Mouse (Mus musculus) hindbrain, embryonic 16.5 days (tissue): ENCODE data around the gene AC131692.1. TPM values are rescaled to one million over a fixed set of nuclear protein-coding genes. Genes with fewer than 3 reads are reported as not detected.
"Not testable (repeated sequence)": the region's sequence is repeated elsewhere in the genome, so short reads cannot be mapped to it uniquely, and the experiment has no call there.

Experiments
- ATAC-seq: fragments of 200-750 bp; cut with Nextera tagmentation; 2 replicates; pipeline ENCODE4 v1.8.0; 2017; ENCODE audit warnings: moderate TSS enrichment, moderate library complexity
- H3K27ac ChIP-seq: fragments of 300-500 bp; sonication (generic); 2 replicates; pipeline ENCODE4 v1.5.1; 2014; ENCODE audit warnings: low read depth, mild to moderate bottlenecking, control low read depth, low read length, moderate library complexity
- H3K27me3 ChIP-seq: fragments of 300-500 bp; sonication (generic); replicated peaks from 2 replicates; pipeline ENCODE4 v1.6.1; 2014; ENCODE audit warnings: low read length; ENCODE audit not compliant: control insufficient read depth, insufficient read depth
- H3K36me3 ChIP-seq: fragments of 300-500 bp; sonication (generic); 2 replicates; pipeline ENCODE4 v1.6.1; 2014; ENCODE audit warnings: mild to moderate bottlenecking, low read length, moderate library complexity, mixed read lengths; ENCODE audit not compliant: control insufficient read depth, insufficient read depth
- H3K4me1 ChIP-seq: fragments of 300-500 bp; sonication (generic); 2 replicates; pipeline ENCODE4 v1.6.1; 2014; ENCODE audit warnings: low read depth, low read length; ENCODE audit not compliant: control insufficient read depth, insufficient read depth
- H3K4me2 ChIP-seq: fragments of 300-500 bp; sonication (generic); 2 replicates; pipeline ENCODE4 v1.6.1; 2014; ENCODE audit warnings: mild to moderate bottlenecking, low read length, control low read depth, moderate library complexity
- H3K4me3 ChIP-seq: fragments of 300-500 bp; sonication (generic); 2 replicates; pipeline ENCODE4 v1.5.1; 2014; ENCODE audit warnings: mild to moderate bottlenecking, low read length, control low read depth, moderate library complexity
- H3K9ac ChIP-seq: fragments of 300-500 bp; sonication (generic); 2 replicates; pipeline ENCODE4 v1.6.1; 2014; ENCODE audit warnings: low read depth, mild to moderate bottlenecking, control low read depth, low read length, moderate library complexity
- H3K9me3 ChIP-seq: fragments of 300-500 bp; sonication (generic); 2 replicates; pipeline ENCODE4 v1.6.1; 2014; ENCODE audit warnings: mild to moderate bottlenecking, low read length, moderate library complexity; ENCODE audit not compliant: control insufficient read depth
- WGBS: fragments of 180-500 bp; shearing (Covaris S2); extraction: QIAGEN DNeasy Blood & Tissue Kit; methylation state at CpG from one replicate; pipeline ENCODE4 v1.1.7; 2014; 5-methylcytosine and 5-hydroxymethylcytosine counted together
- polyA plus RNA-seq: library from polyadenylated mRNA; unstranded; fragments of >200 nt; fragmentation: Nextera tagmentation; extraction: Ambion mirVana; gene quantifications from 2 replicates; pipeline ENCODE4 v1.2.1, GENCODE M21; 2015

AC131692.1 gene
- polyA plus RNA-seq, 1 experiment from 2014 or later: not detected

- no peak overlapping the region for H3K4me2 ChIP-seq
- no peak overlapping the region for H3K27ac ChIP-seq
- 75% methylated on average over 2 of the region's 2 CpGs for WGBS
- 0 out of 2 replicates have a peak, but pooled peaks cover 6% of the 10 kb centered on the region for H3K36me3 ChIP-seq
- no peak for ATAC-seq
- no peaks in the 10 kb centered on the region for H3K27me3 ChIP-seq
- H3K9me3 ChIP-seq: no peaks in the 10 kb centered on the region
- H3K4me1 ChIP-seq: no peaks in the 10 kb centered on the region
- no peak overlapping the region for H3K4me3 ChIP-seq
- H3K9ac ChIP-seq: no peak overlapping the region
Observed at GRCm38 (mm10) chr19:6124898-6125297, 30.7 kb downstream of the AC131692.1 start.

- 19% methylated on average over 4 of the region's 4 CpGs for WGBS
- H3K9ac ChIP-seq: no peak overlapping the region
- no peak for ATAC-seq
Observed at GRCm38 (mm10) chr19:6126289-6126688, 32.1 kb downstream of the AC131692.1 start.

GRCm38 (mm10) chr19:6126789-6127580 lies 32.8 kb downstream of the AC131692.1 start:
- Histone ChIP-seq H3K27ac (peak overlapping the region; percentile 91; the same call in 1 of the 2 replicates), H3K9ac (peak overlapping the region; percentile 75; the same call in 1 of the 2 replicates), H3K4me1 (no peaks in the 10 kb centered on the region), H3K4me2 (peak overlapping the region; percentile 61), H3K4me3 (peak overlapping the region; percentile 61), H3K27me3 (no peaks in the 10 kb centered on the region), H3K36me3 (no peaks in the 10 kb centered on the region), H3K9me3 (no peaks in the 10 kb centered on the region)
- 72% methylated on average over 10 of the region's 10 CpGs for WGBS
- no peak for ATAC-seq

More at GRCm38 (mm10) chr19:6126289-6126688, 32.1 kb downstream of the AC131692.1 start:
- H3K36me3 ChIP-seq: no peaks in the 10 kb centered on the region
- H3K4me2 ChIP-seq: no peak overlapping the region
- no peaks in the 10 kb centered on the region for H3K27me3 ChIP-seq
- H3K4me1 ChIP-seq: no peaks in the 10 kb centered on the region
- no peaks in the 10 kb centered on the region for H3K9me3 ChIP-seq
- no peak overlapping the region for H3K27ac ChIP-seq
- H3K4me3 ChIP-seq: no peak overlapping the region

- no peaks in the 10 kb centered on the region for H3K27me3 ChIP-seq
- under 1% methylated on average over 32 of the region's 32 CpGs for WGBS
Observed at GRCm38 (mm10) chr19:6127760-6128341, 33.6 kb downstream of the AC131692.1 start, which contains the start of gene Snx15. TSS of gene Snx15 (minus strand) at chr19:6128304.

GRCm38 (mm10) chr19:6130414-6131128 lies 36.4 kb downstream of the AC131692.1 start:
- not testable (repeated sequence) for H3K36me3 ChIP-seq, H3K4me3 ChIP-seq, H3K9me3 ChIP-seq, H3K27me3 ChIP-seq, H3K27ac ChIP-seq, H3K9ac ChIP-seq, H3K4me1 ChIP-seq, ATAC-seq, H3K4me2 ChIP-seq
- WGBS: 82% methylated on average over 7 of the region's 7 CpGs

More at GRCm38 (mm10) chr19:6127760-6128341, 33.6 kb downstream of the AC131692.1 start, which contains the start of gene Snx15:
- H3K4me3 ChIP-seq: peak within 1 kb of the TSS; percentile 61
- peak within 1 kb of the TSS; percentile 61 for H3K4me2 ChIP-seq
- H3K9me3 ChIP-seq: no peaks in the 10 kb centered on the region
- H3K27ac ChIP-seq: peak within 1 kb of the TSS; percentile 91
- no peaks in the 10 kb centered on the region for H3K4me1 ChIP-seq
- peak; percentile 96 for ATAC-seq
- H3K36me3 ChIP-seq: no peaks in the 10 kb centered on the region
- H3K9ac ChIP-seq: peak within 1 kb of the TSS; percentile 75

- 78% methylated on average over 7 of the region's 7 CpGs for WGBS
- no peak overlapping the region for H3K9ac ChIP-seq
Observed at GRCm38 (mm10) chr19:6132171-6132827, 38.1 kb downstream of the AC131692.1 start.

GRCm38 (mm10) chr19:6133197-6133596 lies 39.0 kb downstream of the AC131692.1 start:
- WGBS: 60% methylated on average over 1 of the region's 1 CpGs

More at GRCm38 (mm10) chr19:6132171-6132827, 38.1 kb downstream of the AC131692.1 start:
- Histone ChIP-seq H3K4me1 (no peaks in the 10 kb centered on the region), H3K36me3 (peaks cover 8% of the 10 kb centered on the region), H3K27ac (no peak overlapping the region), H3K27me3 (no peaks in the 10 kb centered on the region), H3K9me3 (no peaks in the 10 kb centered on the region), H3K4me2 (no peak overlapping the region), H3K4me3 (no peak overlapping the region)
- ATAC-seq: no peak

GRCm38 (mm10) chr19:6136397-6136796 lies 42.2 kb downstream of the AC131692.1 start:
- Histone ChIP-seq H3K4me1 (peaks cover 8% of the 10 kb centered on the region), H3K4me2 (no peak overlapping the region), H3K9me3 (no peaks in the 10 kb centered on the region), H3K36me3 (peaks cover 8% of the 10 kb centered on the region), H3K4me3 (no peak overlapping the region), H3K27me3 (no peaks in the 10 kb centered on the region), H3K9ac (no peak overlapping the region), H3K27ac (no peak overlapping the region)
- ATAC-seq: no peak
- 87% methylated on average over 3 of the region's 3 CpGs for WGBS

More at GRCm38 (mm10) chr19:6133197-6133596, 39.0 kb downstream of the AC131692.1 start:
- H3K4me3 ChIP-seq, H3K9me3 ChIP-seq, H3K36me3 ChIP-seq, H3K27ac ChIP-seq, H3K4me2 ChIP-seq, H3K9ac ChIP-seq, H3K4me1 ChIP-seq, H3K27me3 ChIP-seq: not testable (repeated sequence)
- peak; percentile 15; the same call in 1 of the 2 replicates for ATAC-seq
